Mouse (Mus musculus) ES-E14 (cell line): Measurements from ENCODE around the gene Zfr2.

Experiments used
- HCFC1 ChIP-seq: IDR thresholded peaks from 2 replicates; pipeline ENCODE4 v1.6.1; 2012; ENCODE audit warnings: low read length, inconsistent platforms, borderline replicate concordance; ENCODE audit not compliant: insufficient read depth
- MAFK ChIP-seq: IDR thresholded peaks from 2 replicates; pipeline ENCODE4 v1.6.1; 2014; ENCODE audit warnings: mild to moderate bottlenecking, low read depth, low read length, inconsistent platforms; ENCODE audit not compliant: insufficient read depth
- ZC3H11A ChIP-seq: IDR thresholded peaks from 2 replicates; pipeline ENCODE4 v1.6.1; 2012; ENCODE audit warnings: low read depth, mild to moderate bottlenecking, inconsistent platforms, low read length, borderline replicate concordance
- ZNF384 ChIP-seq: IDR thresholded peaks from 2 replicates; pipeline ENCODE4 v1.6.1; 2012; ENCODE audit warnings: low read depth, low read length, inconsistent platforms

- TF ChIP-seq ZNF384 (no peak), MAFK (no peak), HCFC1 (no peak), ZC3H11A (no peak)
Measured at GRCm38 (mm10) chr10:81244146-81244545, 11.2 kb downstream of the Zfr2 start.
